10 mouse cellular contexts compared by ENCODE assay signal in genomic region chr11:117626557-117626956, GRCm38 (mm10). TPM values are rescaled to one million over a fixed set of nuclear protein-coding genes. Genes with fewer than 3 reads are reported as not detected.
DNase-seq lines count a peak whose midpoint lies in the region; ATAC-seq lines count a peak whose summit lies in the region.
"Had no signal": no experiment of that assay in that cellular context is flagged by ENCODE, and none has a peak within 500 bp of the region (broad histone marks: within the 10 kb centered on the region; RNA-seq: fewer than 3 reads in every experiment).

No protein-coding gene starts in this region.

- ATAC-seq in hindbrain, embryonic 12.5 days (ENCODE audit: low FRiP score), result 0 out of 2 replicates have a peak, but pooled peaks have one; percentile 12
- no peak for ATAC-seq in hindbrain, embryonic 11.5 days (ENCODE audit: low FRiP score)
- no peak for ATAC-seq in hindbrain, embryonic 13.5 days (ENCODE audit: low FRiP score)
- no peak for ATAC-seq in midbrain, embryonic 15.5 days (replicated peaks)

- DNase-seq in hindbrain, embryonic 11.5 days (ENCODE audit: low spot score), result no peak
- peak; percentile 30 to 56 for DNase-seq in cerebellum, postnatal 14 days
- DNase-seq in spleen, postnatal 14 days (ENCODE audit: low spot score in 2 of 2), result no peak
- no peak for DNase-seq in frontal cortex, postnatal 36 days (ENCODE audit: low spot score in 2 of 2)
- no peak for DNase-seq in left cerebral cortex, postnatal 36 days (ENCODE audit: low spot score in 2 of 2)

- no peaks in the 10 kb centered on the region for H3K36me3 ChIP-seq in hindbrain, embryonic 12.5 days
- no peaks in the 10 kb centered on the region for H3K36me3 ChIP-seq in hindbrain, embryonic 11.5 days (ENCODE audit: control insufficient read depth, insufficient read depth, low read length)
- H3K36me3 ChIP-seq in hindbrain, embryonic 13.5 days, result no peaks in the 10 kb centered on the region
- no peaks in the 10 kb centered on the region for H3K36me3 ChIP-seq in midbrain, embryonic 15.5 days (replicated peaks)
- H3K36me3 ChIP-seq: G1E had no signal

- no peak overlapping the region for H3K4me3 ChIP-seq in hindbrain, embryonic 12.5 days
- no peak overlapping the region for H3K4me3 ChIP-seq in hindbrain, embryonic 11.5 days (ENCODE audit: low read depth, low read length)
- no peak overlapping the region for H3K4me3 ChIP-seq in hindbrain, embryonic 13.5 days
- no peak overlapping the region for H3K4me3 ChIP-seq in midbrain, embryonic 15.5 days

- no peak overlapping the region for H3K9ac ChIP-seq in hindbrain, embryonic 12.5 days
- no peak overlapping the region for H3K9ac ChIP-seq in hindbrain, embryonic 11.5 days (ENCODE audit: low read depth, low read length)
- H3K9ac ChIP-seq in hindbrain, embryonic 13.5 days, result peak overlapping the region; percentile 39
- 0 out of 2 replicates have a peak overlapping the region, but pooled peaks have one; percentile 8 for H3K9ac ChIP-seq in midbrain, embryonic 15.5 days
- H3K9ac ChIP-seq: liver, embryonic 14.5 days had no signal

- peak overlapping the region; percentile 86 for H3K27ac ChIP-seq in hindbrain, embryonic 12.5 days
- H3K27ac ChIP-seq in hindbrain, embryonic 11.5 days (ENCODE audit: low read depth, low read length), result no peak overlapping the region
- H3K27ac ChIP-seq in hindbrain, embryonic 13.5 days, result peak overlapping the region; percentile 94
- peak overlapping the region; percentile 87 for H3K27ac ChIP-seq in midbrain, embryonic 15.5 days
- H3K27ac ChIP-seq: liver, embryonic 14.5 days had no signal

- 0 out of 2 replicates have a peak, but pooled peaks cover 6% of the 10 kb centered on the region for H3K27me3 ChIP-seq in hindbrain, embryonic 12.5 days
- peaks cover 6% of the 10 kb centered on the region; the same call in 1 of the 2 replicates for H3K27me3 ChIP-seq in hindbrain, embryonic 11.5 days (ENCODE audit: control insufficient read depth, insufficient read depth, low read length)
- H3K27me3 ChIP-seq in hindbrain, embryonic 13.5 days, result no peaks in the 10 kb centered on the region
- H3K27me3 ChIP-seq in midbrain, embryonic 15.5 days (replicated peaks), result no peaks in the 10 kb centered on the region

- peaks cover 27% of the 10 kb centered on the region for H3K4me1 ChIP-seq in hindbrain, embryonic 12.5 days
- H3K4me1 ChIP-seq in hindbrain, embryonic 11.5 days (replicated peaks; ENCODE audit: control insufficient read depth, insufficient read depth, low read length), result peaks cover 4% of the 10 kb centered on the region; the same call in 1 of the 2 replicates
- H3K4me1 ChIP-seq in hindbrain, embryonic 13.5 days (replicated peaks), result peaks cover 33% of the 10 kb centered on the region
- peaks cover 32% of the 10 kb centered on the region for H3K4me1 ChIP-seq in midbrain, embryonic 15.5 days

- H3K4me2 ChIP-seq in hindbrain, embryonic 12.5 days (replicated peaks), result no peak overlapping the region
- no peak overlapping the region for H3K4me2 ChIP-seq in hindbrain, embryonic 11.5 days (replicated peaks; ENCODE audit: low read depth, low read length)
- H3K4me2 ChIP-seq in hindbrain, embryonic 13.5 days, result no peak overlapping the region
- H3K4me2 ChIP-seq in midbrain, embryonic 15.5 days, result peak overlapping the region; percentile 6

- intact Hi-C loops in left cerebral cortex, postnatal 36 days (cut with DNase I), result loop anchor here (5.0 kb wide), 1 partner anchor 144 kb away; the partner anchor contains the start of gene Gm11733

- WGBS in hindbrain, embryonic 12.5 days, result 57% methylated on average over 6 of the region's 6 CpGs
- WGBS in hindbrain, embryonic 11.5 days, result 56% methylated on average over 6 of the region's 6 CpGs
- WGBS in hindbrain, embryonic 13.5 days, result 58% methylated on average over 6 of the region's 6 CpGs
- 61% methylated on average over 6 of the region's 6 CpGs for WGBS in midbrain, embryonic 15.5 days

- no peaks in the 10 kb centered on the region for H3K9me3 ChIP-seq in hindbrain, embryonic 12.5 days (replicated peaks)
- H3K9me3 ChIP-seq in hindbrain, embryonic 11.5 days (ENCODE audit: control insufficient read depth, low read length), result no peaks in the 10 kb centered on the region
- H3K9me3 ChIP-seq in hindbrain, embryonic 13.5 days, result no peaks in the 10 kb centered on the region
- no peaks in the 10 kb centered on the region for H3K9me3 ChIP-seq in midbrain, embryonic 15.5 days
- H3K9me3 ChIP-seq: G1E had no signal

RNA-seq across cellular contexts. Expression of gene Tnrc6c, which starts 27.5 kb away (rescaled TPM):
- polyA plus RNA-seq in hindbrain, embryonic 12.5 days (2016; fragmentation: Nextera tagmentation; extraction: Ambion mirVana), result 26.3 and 28.3 TPM in 2 replicates
- polyA plus RNA-seq in hindbrain, embryonic 11.5 days (2014; fragmentation: Nextera tagmentation; extraction: Ambion mirVana), result 17.0 and 20.6 TPM in 2 replicates
- polyA plus RNA-seq in hindbrain, embryonic 13.5 days (2015; fragmentation: Nextera tagmentation; extraction: Ambion mirVana), result 24.9 and 27.3 TPM in 2 replicates
- 32.5 and 35.4 TPM in 2 replicates for polyA plus RNA-seq in midbrain, embryonic 15.5 days (2015; fragmentation: Nextera tagmentation; extraction: Ambion mirVana)
- 10 to 100 TPM; 47.7 to 65.3 TPM for total RNA-seq in left cerebral cortex, postnatal 36 days (2021)

Comparison
In these comparisons a context has a peak if more than half of its experiments do, and no peak if none do; other contexts are left out.
1. H3K9ac ChIP-seq: peak in hindbrain, embryonic 13.5 days (single experiment) and midbrain, embryonic 15.5 days (single experiment); none in hindbrain, embryonic 12.5 days (single experiment) and hindbrain, embryonic 11.5 days (single experiment).
2. DNase-seq: peak in cerebellum, postnatal 14 days (2 of 2); none in hindbrain, embryonic 11.5 days (single experiment), spleen, postnatal 14 days (0 of 2), frontal cortex, postnatal 36 days (0 of 2) and left cerebral cortex, postnatal 36 days (0 of 2).